Mouse (Mus musculus): ENCODE measurements at regions not wholly inside any gene's neighbourhood (a gene's known extent, or its start where the extent isn't known, plus 50 kb on each side); places are given as distances from the start of the nearest gene placed in this dataset.

GRCm38 (mm10) chr6:31051771-31052170 is 92.9 kb upstream of the Klf14 start:
- WGBS = 65% methylated on average over 6 of the region's 6 CpGs

GRCm38 (mm10) chr6:31053003-31053402 is 94.1 kb upstream of the Klf14 start:
- H3K27ac ChIP-seq (replicated peaks; ENCODE audit: low read depth, low read length) = no peak overlapping the region
- no peaks in the 10 kb centered on the region for H3K4me1 ChIP-seq (ENCODE audit: control insufficient read depth, insufficient read depth, low read length)
- peak; percentile 65 for DNase-seq (ENCODE audit: low spot score)
- no peak for ATAC-seq (ENCODE audit: insufficient number of reproducible peaks, low FRiP score, low TSS enrichment, low read depth)
- WGBS = 14% methylated on average over 8 of the region's 8 CpGs
- H3K27me3 ChIP-seq (ENCODE audit: control insufficient read depth, insufficient read depth, low read length) = no peaks in the 10 kb centered on the region
- no peaks in the 10 kb centered on the region for H3K9me3 ChIP-seq (ENCODE audit: control insufficient read depth, low read length)
- no peak overlapping the region for H3K9ac ChIP-seq (ENCODE audit: low read length)
- no peak overlapping the region for H3K4me3 ChIP-seq (ENCODE audit: low read depth, low read length)
- H3K4me2 ChIP-seq (ENCODE audit: low read depth, severe bottlenecking) = no peak overlapping the region
- no peaks in the 10 kb centered on the region for H3K36me3 ChIP-seq (ENCODE audit: control insufficient read depth, insufficient read depth, low read length)

More at GRCm38 (mm10) chr6:31051771-31052170, 92.9 kb upstream of the Klf14 start:
- no peaks in the 10 kb centered on the region for H3K4me1 ChIP-seq (ENCODE audit: control insufficient read depth, insufficient read depth, low read length)
- H3K27ac ChIP-seq (replicated peaks; ENCODE audit: low read depth, low read length) = no peak overlapping the region
- no peaks in the 10 kb centered on the region for H3K36me3 ChIP-seq (ENCODE audit: control insufficient read depth, insufficient read depth, low read length)
- no peaks in the 10 kb centered on the region for H3K27me3 ChIP-seq (ENCODE audit: control insufficient read depth, insufficient read depth, low read length)
- H3K4me2 ChIP-seq (ENCODE audit: low read depth, severe bottlenecking) = no peak overlapping the region
- DNase-seq (ENCODE audit: low spot score) = no peak
- no peak overlapping the region for H3K9ac ChIP-seq (ENCODE audit: low read length)
- ATAC-seq (ENCODE audit: insufficient number of reproducible peaks, low FRiP score, low TSS enrichment, low read depth) = no peak
- no peaks in the 10 kb centered on the region for H3K9me3 ChIP-seq (ENCODE audit: control insufficient read depth, low read length)
- no peak overlapping the region for H3K4me3 ChIP-seq (ENCODE audit: low read depth, low read length)

- Histone ChIP-seq H3K4me3 (ENCODE audit: low read depth, low read length) (no peak overlapping the region), H3K36me3 (ENCODE audit: control insufficient read depth, insufficient read depth, low read length) (no peaks in the 10 kb centered on the region), H3K9me3 (ENCODE audit: control insufficient read depth, low read length) (no peaks in the 10 kb centered on the region), H3K27ac (replicated peaks; ENCODE audit: low read depth, low read length) (no peak overlapping the region), H3K27me3 (ENCODE audit: control insufficient read depth, insufficient read depth, low read length) (no peaks in the 10 kb centered on the region), H3K4me2 (ENCODE audit: low read depth, severe bottlenecking) (no peak overlapping the region), H3K4me1 (ENCODE audit: control insufficient read depth, insufficient read depth, low read length) (no peaks in the 10 kb centered on the region; the same call in 1 of the 2 replicates), H3K9ac (ENCODE audit: low read length) (no peak overlapping the region)
- DNase-seq (ENCODE audit: low spot score) = no peak
- ATAC-seq (ENCODE audit: insufficient number of reproducible peaks, low FRiP score, low TSS enrichment, low read depth) = no peak
- 81% methylated on average over 12 of the region's 12 CpGs for WGBS
Observed at GRCm38 (mm10) chr6:31056786-31057566, 98.1 kb upstream of the Klf14 start.

- H3K27me3 ChIP-seq (ENCODE audit: control insufficient read depth, insufficient read depth, low read length) = no peaks in the 10 kb centered on the region
- 83% methylated on average over 1 of the region's 1 CpGs for WGBS
- ATAC-seq (ENCODE audit: insufficient number of reproducible peaks, low FRiP score, low TSS enrichment, low read depth) (no peak), DNase-seq (ENCODE audit: low spot score) (no peak)
- no peaks in the 10 kb centered on the region for H3K9me3 ChIP-seq (ENCODE audit: control insufficient read depth, low read length)
- no peak overlapping the region for H3K4me2 ChIP-seq (ENCODE audit: low read depth, severe bottlenecking)
- H3K4me1 ChIP-seq (ENCODE audit: control insufficient read depth, insufficient read depth, low read length) = no peaks in the 10 kb centered on the region; the same call in 1 of the 2 replicates
- H3K9ac ChIP-seq (ENCODE audit: low read length) = no peak overlapping the region
- H3K4me3 ChIP-seq (ENCODE audit: low read depth, low read length) = no peak overlapping the region
- no peak overlapping the region for H3K27ac ChIP-seq (replicated peaks; ENCODE audit: low read depth, low read length)
- H3K36me3 ChIP-seq (ENCODE audit: control insufficient read depth, insufficient read depth, low read length) = no peaks in the 10 kb centered on the region
Observed at GRCm38 (mm10) chr6:31058299-31058698, 99.4 kb upstream of the Klf14 start.

GRCm38 (mm10) chr6:31058961-31059360 is 100.1 kb upstream of the Klf14 start:
- Histone ChIP-seq H3K27ac (replicated peaks; ENCODE audit: low read depth, low read length) (no peak overlapping the region), H3K9me3 (ENCODE audit: control insufficient read depth, low read length) (no peaks in the 10 kb centered on the region), H3K9ac (ENCODE audit: low read length) (no peak overlapping the region), H3K4me1 (ENCODE audit: control insufficient read depth, insufficient read depth, low read length) (no peaks in the 10 kb centered on the region; the same call in 1 of the 2 replicates), H3K36me3 (ENCODE audit: control insufficient read depth, insufficient read depth, low read length) (no peaks in the 10 kb centered on the region), H3K4me3 (ENCODE audit: low read depth, low read length) (no peak overlapping the region), H3K4me2 (ENCODE audit: low read depth, severe bottlenecking) (no peak overlapping the region), H3K27me3 (ENCODE audit: control insufficient read depth, insufficient read depth, low read length) (no peaks in the 10 kb centered on the region)
- 81% methylated on average over 3 of the region's 3 CpGs for WGBS
- ATAC-seq (ENCODE audit: insufficient number of reproducible peaks, low FRiP score, low TSS enrichment, low read depth) (no peak), DNase-seq (ENCODE audit: low spot score) (no peak)

GRCm38 (mm10) chr6:31061813-31062212 is 102.9 kb upstream of the Klf14 start:
- Histone ChIP-seq H3K27me3 (ENCODE audit: control insufficient read depth, insufficient read depth, low read length) (no peaks in the 10 kb centered on the region), H3K4me2 (ENCODE audit: low read depth, severe bottlenecking) (no peak overlapping the region), H3K4me3 (ENCODE audit: low read depth, low read length) (no peak overlapping the region), H3K36me3 (ENCODE audit: control insufficient read depth, insufficient read depth, low read length) (no peaks in the 10 kb centered on the region), H3K9me3 (ENCODE audit: control insufficient read depth, low read length) (no peaks in the 10 kb centered on the region), H3K27ac (replicated peaks; ENCODE audit: low read depth, low read length) (no peak overlapping the region), H3K4me1 (ENCODE audit: control insufficient read depth, insufficient read depth, low read length) (no peaks in the 10 kb centered on the region; the same call in 1 of the 2 replicates), H3K9ac (ENCODE audit: low read length) (no peak overlapping the region)
- DNase-seq (ENCODE audit: low spot score) (no peak), ATAC-seq (ENCODE audit: insufficient number of reproducible peaks, low FRiP score, low TSS enrichment, low read depth) (no peak)
- 96% methylated on average over 4 of the region's 4 CpGs for WGBS

GRCm38 (mm10) chr6:31065419-31065818 is 106.5 kb upstream of the Klf14 start:
- no peak overlapping the region for H3K4me2 ChIP-seq (ENCODE audit: low read depth, severe bottlenecking)
- no peak overlapping the region for H3K27ac ChIP-seq (replicated peaks; ENCODE audit: low read depth, low read length)
- H3K36me3 ChIP-seq (ENCODE audit: control insufficient read depth, insufficient read depth, low read length) = no peaks in the 10 kb centered on the region
- no peak overlapping the region for H3K4me3 ChIP-seq (ENCODE audit: low read depth, low read length)
- H3K4me1 ChIP-seq (ENCODE audit: control insufficient read depth, insufficient read depth, low read length) = no peaks in the 10 kb centered on the region
- ATAC-seq (ENCODE audit: insufficient number of reproducible peaks, low FRiP score, low TSS enrichment, low read depth) (no peak), DNase-seq (ENCODE audit: low spot score) (no peak)
- H3K9ac ChIP-seq (ENCODE audit: low read length) = no peak overlapping the region
- 81% methylated on average over 9 of the region's 9 CpGs for WGBS
- H3K9me3 ChIP-seq (ENCODE audit: control insufficient read depth, low read length) = no peaks in the 10 kb centered on the region
- no peaks in the 10 kb centered on the region for H3K27me3 ChIP-seq (ENCODE audit: control insufficient read depth, insufficient read depth, low read length)

GRCm38 (mm10) chr6:31066861-31067260 is 108.0 kb upstream of the Klf14 start:
- H3K36me3 ChIP-seq (ENCODE audit: control insufficient read depth, insufficient read depth, low read length) = no peaks in the 10 kb centered on the region
- H3K9ac ChIP-seq (ENCODE audit: low read length) = no peak overlapping the region
- WGBS = 87% methylated on average over 5 of the region's 5 CpGs
- H3K4me2 ChIP-seq (ENCODE audit: low read depth, severe bottlenecking) = no peak overlapping the region
- H3K27ac ChIP-seq (replicated peaks; ENCODE audit: low read depth, low read length) = no peak overlapping the region
- no peaks in the 10 kb centered on the region for H3K4me1 ChIP-seq (ENCODE audit: control insufficient read depth, insufficient read depth, low read length)
- DNase-seq (ENCODE audit: low spot score) (no peak), ATAC-seq (ENCODE audit: insufficient number of reproducible peaks, low FRiP score, low TSS enrichment, low read depth) (no peak)
- H3K27me3 ChIP-seq (ENCODE audit: control insufficient read depth, insufficient read depth, low read length) = no peaks in the 10 kb centered on the region
- H3K9me3 ChIP-seq (ENCODE audit: control insufficient read depth, low read length) = no peaks in the 10 kb centered on the region
- no peak overlapping the region for H3K4me3 ChIP-seq (ENCODE audit: low read depth, low read length)

GRCm38 (mm10) chr6:31067453-31067852 is 108.6 kb upstream of the Klf14 start:
- WGBS = 75% methylated on average over 7 of the region's 7 CpGs

More at GRCm38 (mm10) chr6:31067453-31067852, 108.6 kb upstream of the Klf14 start:
- Histone ChIP-seq H3K4me2 (ENCODE audit: low read depth, severe bottlenecking) (no peak overlapping the region), H3K27me3 (ENCODE audit: control insufficient read depth, insufficient read depth, low read length) (no peaks in the 10 kb centered on the region), H3K9ac (ENCODE audit: low read length) (no peak overlapping the region), H3K4me1 (ENCODE audit: control insufficient read depth, insufficient read depth, low read length) (no peaks in the 10 kb centered on the region), H3K36me3 (ENCODE audit: control insufficient read depth, insufficient read depth, low read length) (no peaks in the 10 kb centered on the region), H3K27ac (replicated peaks; ENCODE audit: low read depth, low read length) (no peak overlapping the region), H3K4me3 (ENCODE audit: low read depth, low read length) (no peak overlapping the region), H3K9me3 (ENCODE audit: control insufficient read depth, low read length) (no peaks in the 10 kb centered on the region)
- ATAC-seq (ENCODE audit: insufficient number of reproducible peaks, low FRiP score, low TSS enrichment, low read depth) (no peak), DNase-seq (ENCODE audit: low spot score) (no peak)
